Mouse (Mus musculus) mesoderm, embryonic 11.5 days (tissue): ENCODE results near the gene Polr1c.

Source experiments
- DNase-seq: peaks from one replicate; pipeline ENCODE4 v3.0.0-alpha.2; 2012; ENCODE audit warnings: low read depth, low spot score

The Polr1c gene

DNA sequence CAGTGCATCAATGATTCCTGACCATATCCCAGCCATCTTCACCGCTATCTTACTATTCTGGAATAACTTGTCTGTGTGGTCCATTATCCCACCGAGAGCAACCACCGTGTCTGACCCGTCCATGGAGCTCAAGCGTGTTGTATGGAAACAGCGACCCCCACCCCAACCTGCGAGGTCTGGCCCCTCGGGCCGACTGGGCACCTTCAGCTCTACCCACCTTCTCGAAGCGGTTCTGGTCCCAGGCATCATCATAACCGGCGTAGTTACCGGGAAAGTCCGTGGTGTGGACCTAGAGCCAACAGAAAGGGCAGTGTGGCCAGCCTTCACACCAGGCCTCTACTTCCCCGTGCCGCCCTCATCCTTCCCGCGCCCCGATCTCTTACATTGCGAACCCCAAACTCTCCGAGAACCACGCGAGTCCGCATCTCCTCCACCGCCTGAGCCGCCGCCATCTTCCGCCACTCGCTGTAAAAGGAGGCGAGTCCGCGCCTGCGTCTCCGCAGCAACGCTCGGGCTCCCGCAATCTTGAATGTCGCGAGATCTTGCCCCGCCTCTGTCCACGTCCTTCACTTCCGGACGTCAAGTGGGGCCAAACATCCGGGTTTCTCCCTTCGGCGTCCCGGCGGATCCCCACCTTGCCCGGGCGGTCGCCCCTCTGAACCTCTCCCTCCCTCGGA is at the start of gene Polr1c, which contains the start of gene Yipf3:
Gene Polr1c (minus strand): TSS at position 543 of the 677 bp plus-strand sequence.
Gene Yipf3 (plus strand): TSS at position 569 of the 677 bp plus-strand sequence.
- DNase-seq = peak; percentile 95

- no peak for DNase-seq
These were observed 49.1 kb upstream of the Polr1c start for GRCm38 (mm10) chr17:46297028-46297363.

GRCm38 (mm10) chr17:46296601-46297000 is 48.7 kb upstream of the Polr1c start:
- DNase-seq = no peak

DNA sequence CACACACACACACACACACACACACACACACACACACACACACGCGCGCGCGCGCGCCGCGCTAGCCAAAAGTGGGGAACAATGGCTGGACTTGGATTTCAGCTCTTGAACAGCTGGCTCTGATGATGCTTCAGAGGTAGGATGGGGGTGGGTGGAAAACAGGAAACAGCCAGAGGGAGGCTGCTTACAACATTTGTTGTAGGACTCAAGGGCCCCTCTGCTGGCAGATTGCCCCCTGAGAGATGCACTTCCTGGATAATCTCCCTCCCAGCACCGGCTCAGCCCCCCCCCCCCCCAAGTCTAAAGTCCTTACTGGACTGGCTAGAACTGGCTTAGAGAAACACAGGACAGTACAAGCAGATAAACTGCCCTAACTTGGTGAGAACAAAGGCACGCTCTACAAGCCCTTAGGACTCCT is 39.8 kb upstream of the Polr1c start:
- DNase-seq = peak; percentile 41

- no peak for DNase-seq
These were observed 37.6 kb upstream of the Polr1c start for GRCm38 (mm10) chr17:46285407-46285806.

DNA sequence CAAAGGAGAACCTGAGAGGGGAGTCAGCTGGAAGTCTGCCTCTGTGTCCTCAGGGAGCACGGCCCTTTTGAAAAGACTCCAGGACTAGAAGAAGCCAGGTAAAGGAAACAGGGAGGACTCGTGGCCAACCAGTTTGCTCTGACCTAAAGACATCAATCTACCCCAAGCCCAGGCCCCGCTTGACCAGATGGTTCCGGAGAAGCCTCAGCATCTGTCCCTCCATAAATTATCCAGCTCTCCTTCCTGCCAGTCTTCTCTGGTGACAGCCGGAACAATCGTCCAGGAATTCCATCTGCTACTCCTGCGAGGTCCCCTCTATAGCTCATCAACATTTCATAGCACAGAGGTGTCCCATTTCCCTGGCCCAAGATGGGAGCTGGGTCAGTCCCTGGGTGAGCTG is 36.8 kb upstream of the Polr1c start:
- peak; percentile 68 for DNase-seq

GRCm38 (mm10) chr17:46283911-46284310 is 36.1 kb upstream of the Polr1c start:
- DNase-seq = no peak

GRCm38 (mm10) chr17:46283140-46283539 is 35.3 kb upstream of the Polr1c start:
- no peak for DNase-seq

- DNase-seq = peak; percentile 88
These were observed 34.7 kb upstream of the Polr1c start, which contains the start of gene Tjap1 for GRCm38 (mm10) chr17:46282483-46283123. Tjap1 (minus strand) TSS chr17:46283026.

- no peak for DNase-seq
These were observed 30.3 kb upstream of the Polr1c start for GRCm38 (mm10) chr17:46278011-46278765.

GRCm38 (mm10) chr17:46277586-46277985 is 29.7 kb upstream of the Polr1c start:
- no peak for DNase-seq

DNA sequence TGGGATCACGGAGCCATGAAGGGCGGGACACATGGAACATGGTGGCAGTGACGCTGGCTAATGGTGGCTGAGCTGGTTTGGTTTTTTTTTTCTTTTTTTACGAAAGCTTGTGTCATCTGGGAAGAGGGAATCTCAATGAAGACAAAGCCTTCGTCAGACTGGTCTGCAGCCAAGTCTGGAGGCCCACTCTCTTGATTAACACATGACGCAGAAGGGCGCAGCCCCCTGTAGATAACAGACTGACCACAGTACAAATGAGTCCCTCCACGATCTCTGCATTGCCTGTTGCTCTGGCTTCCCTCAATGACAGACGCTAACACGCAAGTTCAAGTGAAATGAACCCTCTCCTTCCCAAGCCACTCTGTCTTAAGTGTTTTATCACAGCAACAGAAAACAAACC is 27.7 kb upstream of the Polr1c start:
- no peak for DNase-seq

- DNase-seq = no peak
These were observed 27.2 kb upstream of the Polr1c start for GRCm38 (mm10) chr17:46275034-46275433.

DNA sequence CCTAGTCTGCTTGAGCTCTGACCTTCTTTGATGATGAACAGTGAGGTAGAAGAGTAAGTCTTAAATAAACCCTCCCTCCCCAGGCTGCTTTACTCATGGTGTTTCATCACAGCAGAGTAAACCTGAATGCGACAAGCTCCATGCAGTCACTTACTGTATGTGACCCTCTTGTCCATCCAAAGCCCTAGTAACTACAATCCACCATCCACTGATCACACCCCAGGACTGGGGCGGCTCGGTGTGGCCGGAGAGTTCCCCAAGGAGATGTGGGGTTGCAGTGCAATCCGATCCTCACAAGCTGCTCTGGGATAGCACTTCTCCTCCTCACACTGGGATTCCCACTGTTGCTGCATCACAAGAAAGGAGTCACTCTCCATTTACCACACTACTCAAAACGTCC is 26.6 kb upstream of the Polr1c start:
- no peak for DNase-seq

- DNase-seq = no peak
These were observed 26.0 kb upstream of the Polr1c start for GRCm38 (mm10) chr17:46273803-46274236.

DNA sequence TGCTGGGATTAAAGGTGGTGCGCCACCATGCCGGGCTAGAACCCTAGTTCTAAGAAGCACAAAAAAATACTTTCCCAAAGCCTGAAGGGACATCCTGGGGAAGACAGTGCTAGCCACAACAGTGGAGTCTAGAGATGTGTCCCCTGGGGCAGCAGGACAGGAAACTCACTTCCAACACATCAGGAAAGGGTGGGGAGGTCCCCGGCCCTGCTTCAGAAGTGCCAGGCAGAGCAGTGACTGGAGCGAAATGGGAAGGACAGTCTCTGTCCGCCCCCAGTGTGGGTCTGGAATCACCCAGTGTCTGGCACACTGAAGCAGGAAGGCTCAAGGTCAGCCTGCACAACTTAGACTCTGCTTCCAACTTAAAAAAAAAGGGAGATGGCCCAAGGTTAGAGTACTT is 24.8 kb upstream of the Polr1c start:
- no peak for DNase-seq

GRCm38 (mm10) chr17:46272058-46272457 is 24.2 kb upstream of the Polr1c start:
- no peak for DNase-seq

- DNase-seq = no peak
These were observed 22.1 kb upstream of the Polr1c start for GRCm38 (mm10) chr17:46269771-46270534.

DNA sequence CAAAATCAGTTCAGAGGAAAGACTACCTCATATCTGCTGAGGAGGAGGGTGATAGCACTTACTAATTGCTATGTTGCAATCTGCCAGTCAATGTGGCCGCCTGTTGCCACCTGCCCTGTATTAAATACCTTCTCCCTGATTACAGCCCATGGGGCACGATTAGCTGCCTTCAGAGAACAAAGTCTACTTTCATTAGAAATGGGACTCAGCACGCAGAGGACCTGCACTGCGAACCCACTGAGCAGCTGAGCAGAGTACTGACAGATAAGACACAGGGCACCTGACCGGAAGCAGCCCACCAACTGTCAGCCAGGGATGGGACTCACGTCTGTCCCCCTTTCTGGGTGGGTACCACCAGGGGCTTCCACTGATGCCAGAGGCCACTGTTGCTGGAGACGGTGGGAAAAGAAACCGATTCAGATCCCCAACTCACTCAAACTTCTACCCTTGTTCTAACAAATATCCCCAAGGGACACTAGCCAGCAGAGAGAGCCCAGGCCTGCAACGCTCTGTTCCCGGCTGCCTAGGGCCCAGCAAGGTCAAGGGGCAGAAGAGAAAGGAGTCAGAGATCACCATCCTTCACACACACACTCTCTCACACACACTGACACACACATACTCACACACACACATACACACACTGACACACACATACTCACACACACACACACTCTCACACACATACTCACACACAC is 20.3 kb upstream of the Polr1c start:
- no peak for DNase-seq

DNA sequence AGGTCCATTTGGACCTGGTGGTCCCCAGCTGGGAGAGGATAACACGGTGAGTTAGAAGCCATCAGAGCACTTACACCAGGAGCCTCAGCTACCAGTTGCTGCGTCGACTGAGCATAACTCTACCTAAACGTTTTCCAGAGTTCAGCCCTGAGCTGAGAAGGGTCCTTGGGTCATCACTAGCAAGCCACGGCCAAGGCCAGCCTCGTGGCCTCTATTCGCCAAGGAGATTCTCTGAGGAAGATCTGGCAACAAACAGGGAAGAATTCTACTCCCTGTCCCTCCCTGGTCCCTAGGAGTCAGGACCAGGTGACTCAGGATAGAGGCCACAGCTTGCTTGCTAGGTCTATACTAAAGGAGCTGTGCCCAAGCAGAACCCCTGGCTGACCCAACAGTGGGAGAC is 19.7 kb upstream of the Polr1c start:
- DNase-seq = no peak

- DNase-seq = no peak
These were observed 19.1 kb upstream of the Polr1c start for GRCm38 (mm10) chr17:46266986-46267385.
